Mouse (Mus musculus): ENCODE results near the gene Vmn1r174. TPM values are rescaled to one million over a fixed set of nuclear protein-coding genes. Genes with fewer than 3 reads are reported as not detected.
"Not testable (repeated sequence)": the region's sequence is repeated elsewhere in the genome, so short reads cannot be mapped to it uniquely, and the experiment has no call there.

The Vmn1r174 gene
- not detected in 2 replicates for polyA plus RNA-seq (2015; fragmentation: Nextera tagmentation; extraction: Ambion mirVana)

- not testable (repeated sequence) for DNase-seq (ENCODE audit: low spot score)
These were observed at the start of gene Vmn1r174 for GRCm38 (mm10) chr7:23751970-23752369. Gene Vmn1r174, plus strand, starts transcription at chr7:23752270.

GRCm38 (mm10) chr7:23784526-23784925 lies 32.5 kb downstream of the Vmn1r174 start:
- no peak for DNase-seq (ENCODE audit: low spot score)

GRCm38 (mm10) chr7:23810543-23810942 lies 58.5 kb downstream of the Vmn1r174 start, which contains the start of gene Vmn1r175:
Gene Vmn1r175, minus strand, starts transcription at chr7:23810643.
- DNase-seq (ENCODE audit: low spot score) = not testable (repeated sequence)

Other genes starting within 250 kb of the Vmn1r174 start
- not detected in 2 replicates for gene Vmn1r167, start 245.1 kb upstream of the Vmn1r174 start, polyA plus RNA-seq (2015; fragmentation: Nextera tagmentation; extraction: Ambion mirVana)
- not detected in 2 replicates for gene Vmn1r168, start 212.5 kb upstream of the Vmn1r174 start, polyA plus RNA-seq (2015; fragmentation: Nextera tagmentation; extraction: Ambion mirVana)
- gene Vmn1r169, start 176.7 kb upstream of the Vmn1r174 start, polyA plus RNA-seq (2015; fragmentation: Nextera tagmentation; extraction: Ambion mirVana) = not detected in 2 replicates
- not detected in 2 replicates for gene Vmn1r170, start 146.1 kb upstream of the Vmn1r174 start, polyA plus RNA-seq (2015; fragmentation: Nextera tagmentation; extraction: Ambion mirVana)
- not detected in 2 replicates for gene Vmn1r171, start 121.5 kb upstream of the Vmn1r174 start, polyA plus RNA-seq (2015; fragmentation: Nextera tagmentation; extraction: Ambion mirVana)
- gene Vmn1r172, start 94.0 kb upstream of the Vmn1r174 start, polyA plus RNA-seq (2015; fragmentation: Nextera tagmentation; extraction: Ambion mirVana) = not detected in 2 replicates
- gene Vmn1r173, start 51.6 kb upstream of the Vmn1r174 start, polyA plus RNA-seq (2015; fragmentation: Nextera tagmentation; extraction: Ambion mirVana) = not detected in 2 replicates
- gene Vmn1r175, start 58.4 kb downstream of the Vmn1r174 start, polyA plus RNA-seq (2015; fragmentation: Nextera tagmentation; extraction: Ambion mirVana) = not detected in 2 replicates
- not detected in 2 replicates for gene Vmn1r176, start 85.1 kb downstream of the Vmn1r174 start, polyA plus RNA-seq (2015; fragmentation: Nextera tagmentation; extraction: Ambion mirVana)
- not detected in 2 replicates for gene Vmn1r177, start 114.2 kb downstream of the Vmn1r174 start, polyA plus RNA-seq (2015; fragmentation: Nextera tagmentation; extraction: Ambion mirVana)
- gene Vmn1r178, start 139.7 kb downstream of the Vmn1r174 start, polyA plus RNA-seq (2015; fragmentation: Nextera tagmentation; extraction: Ambion mirVana) = not detected in 2 replicates
- not detected in 2 replicates for gene Vmn1r179, start 174.7 kb downstream of the Vmn1r174 start, polyA plus RNA-seq (2015; fragmentation: Nextera tagmentation; extraction: Ambion mirVana)
- not detected in 2 replicates for gene Vmn1r180, start 198.4 kb downstream of the Vmn1r174 start, polyA plus RNA-seq (2015; fragmentation: Nextera tagmentation; extraction: Ambion mirVana)
- 0.08 TPM in 1 of 2 replicates, not detected in the other for gene Vmn1r181, start 222.3 kb downstream of the Vmn1r174 start, polyA plus RNA-seq (2015; fragmentation: Nextera tagmentation; extraction: Ambion mirVana)
- gene V1rd19, start 249.4 kb downstream of the Vmn1r174 start, polyA plus RNA-seq (2015; fragmentation: Nextera tagmentation; extraction: Ambion mirVana) = not detected in 2 replicates